Mouse (Mus musculus): ENCODE measurements at regions not wholly inside any gene's neighbourhood (a gene's known extent, or its start where the extent isn't known, plus 50 kb on each side); places are given as distances from the start of the nearest gene placed in this dataset.

DNA sequence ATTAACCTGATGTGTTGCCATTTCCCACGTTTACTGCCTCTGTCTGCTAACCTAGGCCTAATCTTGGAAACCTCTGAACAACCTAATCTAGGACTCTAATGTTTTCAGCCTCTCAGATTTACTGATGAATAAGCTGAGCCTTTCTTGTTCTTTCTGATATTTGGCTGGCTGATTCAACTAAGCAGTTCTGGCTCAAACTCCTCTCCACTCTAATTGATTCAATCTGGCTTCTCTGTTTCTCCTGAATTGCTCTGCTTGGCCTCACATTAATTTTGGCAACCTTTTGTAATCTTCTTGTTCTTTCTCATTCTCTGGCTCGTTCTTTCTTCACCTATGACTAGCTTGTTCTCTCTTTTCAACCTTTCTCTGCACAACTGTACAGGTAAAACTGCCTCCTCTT lies 1561.2 kb upstream of the Zeb2 start:
- no peak for DNase-seq

GRCm38 (mm10) chr2:46669517-46670291 lies 1552.5 kb upstream of the Zeb2 start:
- DNase-seq = no peak

GRCm38 (mm10) chr2:46666990-46667337 lies 1549.8 kb upstream of the Zeb2 start:
- no peak for DNase-seq

DNA sequence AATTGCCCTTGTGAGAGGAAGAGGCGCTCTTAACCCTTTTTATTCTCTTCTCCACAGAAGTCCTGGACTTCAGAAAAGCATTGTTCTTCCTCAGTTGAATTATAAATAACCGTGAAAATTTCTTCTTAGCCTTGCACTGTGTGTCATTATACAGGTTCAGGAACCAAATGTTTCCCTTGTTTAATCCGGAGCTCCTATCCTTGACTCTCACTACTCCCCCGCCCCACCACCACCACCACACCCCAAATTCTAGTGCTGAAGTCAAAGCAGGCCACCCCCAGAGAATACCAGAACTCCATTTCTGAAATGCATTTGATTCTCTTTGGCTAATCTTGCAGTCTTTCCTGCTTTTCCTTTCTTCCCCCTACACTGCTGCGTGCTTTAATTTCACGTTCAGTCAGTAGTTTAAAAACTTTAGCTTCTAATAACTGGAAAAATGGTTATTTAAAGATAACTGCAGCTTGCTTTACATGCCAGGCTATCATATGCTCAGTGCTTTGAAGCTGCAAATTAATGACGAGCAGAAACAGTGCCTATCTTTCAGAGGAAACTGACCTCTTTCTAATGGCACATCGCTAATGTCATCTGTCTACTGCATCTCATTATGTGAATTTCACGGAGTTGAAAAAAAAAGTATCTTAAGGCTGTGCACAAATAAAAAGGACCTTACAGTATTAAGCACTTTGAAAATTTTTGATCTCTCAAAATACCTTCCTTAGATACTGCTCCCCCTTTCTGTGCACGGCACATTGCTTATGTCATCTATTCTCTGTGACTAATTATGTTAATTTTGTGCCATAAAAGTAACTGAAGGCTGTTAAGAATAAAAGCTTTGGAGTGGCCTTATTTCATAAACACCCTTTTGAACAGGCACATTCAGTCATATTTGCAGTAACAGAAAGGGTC lies 1549.1 kb upstream of the Zeb2 start:
- DNase-seq = no peak

- DNase-seq = no peak
Measured at GRCm38 (mm10) chr2:46661876-46662275, 1544.7 kb upstream of the Zeb2 start.

DNA sequence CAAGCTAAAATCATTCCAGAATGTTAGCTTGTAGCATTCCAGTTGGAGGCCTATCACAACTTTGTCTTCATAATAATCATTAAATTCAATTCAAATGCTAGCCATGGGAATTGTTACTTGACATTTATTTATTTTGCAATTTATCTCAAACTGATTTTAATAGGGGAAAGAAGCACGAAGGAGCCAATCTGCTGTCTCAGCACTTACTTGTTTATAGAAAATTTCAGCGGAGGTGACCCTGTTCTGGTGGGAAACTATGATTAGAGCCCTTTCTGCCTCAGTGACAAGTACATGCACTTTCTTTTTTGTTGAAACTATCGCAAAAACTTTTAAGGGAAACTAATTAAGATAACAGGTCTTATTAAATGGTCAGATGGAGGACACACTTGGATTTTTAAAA lies 1543.4 kb upstream of the Zeb2 start:
- no peak for DNase-seq

DNA sequence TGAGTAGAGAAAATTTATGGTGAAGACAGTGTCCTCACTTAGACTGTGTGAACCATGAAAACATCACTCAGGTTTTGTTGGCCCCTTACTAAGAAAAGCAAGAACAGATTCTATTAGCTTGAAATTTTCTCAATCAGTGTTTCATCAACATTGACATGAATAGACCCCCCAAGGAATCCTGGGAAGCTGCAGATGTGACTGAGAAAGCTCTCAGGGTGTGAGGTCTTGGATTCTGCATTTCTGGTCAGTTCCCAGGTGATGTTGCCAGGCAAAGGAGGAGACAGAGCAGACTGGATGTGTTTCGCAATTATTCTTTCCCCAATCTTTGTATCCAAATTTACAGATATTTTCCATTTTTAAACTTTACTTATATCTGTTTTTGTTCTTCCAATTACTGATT lies 1538.1 kb upstream of the Zeb2 start:
- peak; percentile 50 for DNase-seq

- no peak for DNase-seq
Measured at GRCm38 (mm10) chr2:46652616-46653015, 1535.4 kb upstream of the Zeb2 start.

GRCm38 (mm10) chr2:46646366-46646765 lies 1529.2 kb upstream of the Zeb2 start:
- DNase-seq = no peak

GRCm38 (mm10) chr2:46609217-46609616 lies 1492.0 kb upstream of the Zeb2 start:
- no peak for DNase-seq

DNA sequence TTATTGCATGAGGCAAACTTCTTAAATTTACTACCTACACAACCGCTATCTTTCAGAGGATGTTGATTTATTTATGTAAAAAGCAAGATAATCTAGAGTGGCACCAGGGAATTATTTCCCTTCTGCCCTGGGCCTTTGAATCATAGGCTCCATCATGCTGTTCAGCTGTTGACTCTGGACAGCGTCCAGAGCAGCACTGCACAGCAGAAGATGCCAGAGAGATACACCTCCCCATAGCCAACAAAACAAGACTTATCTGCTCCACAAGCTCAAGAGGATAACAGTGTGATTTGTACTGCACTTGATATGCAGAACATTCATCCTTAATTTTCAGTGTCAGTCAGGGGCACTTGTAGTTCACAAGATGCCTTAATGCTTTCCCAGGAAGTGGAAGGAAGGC lies 1464.6 kb upstream of the Zeb2 start:
- DNase-seq = no peak

DNA sequence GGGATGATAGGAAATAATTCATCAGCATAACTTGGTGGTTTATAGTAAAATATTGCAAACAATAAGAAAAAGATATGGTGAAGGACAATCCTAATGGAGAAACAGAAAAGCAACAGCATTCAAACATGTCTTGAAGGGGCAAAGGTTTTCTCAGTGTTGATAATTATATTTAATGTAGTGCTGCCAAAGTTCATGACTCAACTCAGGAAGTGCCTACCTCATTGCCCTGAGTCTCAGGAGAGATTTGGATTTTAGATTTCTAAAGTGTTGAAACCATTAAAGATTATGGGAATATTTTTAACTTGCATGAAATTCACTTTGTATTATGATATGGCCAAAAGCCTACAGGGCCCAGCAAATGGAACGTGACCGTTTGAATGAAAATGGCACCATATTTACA lies 1453.2 kb upstream of the Zeb2 start:
- DNase-seq = no peak

DNA sequence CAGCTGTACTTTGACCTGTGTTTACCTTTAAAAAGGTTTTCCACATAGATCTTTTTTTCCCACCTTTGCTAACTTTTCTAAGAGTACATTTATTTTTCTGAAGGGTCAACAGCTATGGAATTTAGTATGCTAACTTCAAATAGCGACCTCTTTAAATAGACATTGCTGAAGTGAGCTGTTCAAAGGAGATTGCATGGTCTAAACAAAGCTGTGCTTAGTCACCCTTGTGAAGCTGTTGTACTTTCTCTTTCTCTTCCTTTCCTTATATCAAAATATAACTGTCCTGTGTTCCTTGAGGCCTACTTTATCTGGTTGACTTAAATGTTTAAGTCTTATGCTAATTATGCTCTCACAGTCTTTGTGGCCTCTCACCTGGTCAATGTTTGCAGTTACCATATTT lies 1416.2 kb upstream of the Zeb2 start:
- DNase-seq = no peak

DNA sequence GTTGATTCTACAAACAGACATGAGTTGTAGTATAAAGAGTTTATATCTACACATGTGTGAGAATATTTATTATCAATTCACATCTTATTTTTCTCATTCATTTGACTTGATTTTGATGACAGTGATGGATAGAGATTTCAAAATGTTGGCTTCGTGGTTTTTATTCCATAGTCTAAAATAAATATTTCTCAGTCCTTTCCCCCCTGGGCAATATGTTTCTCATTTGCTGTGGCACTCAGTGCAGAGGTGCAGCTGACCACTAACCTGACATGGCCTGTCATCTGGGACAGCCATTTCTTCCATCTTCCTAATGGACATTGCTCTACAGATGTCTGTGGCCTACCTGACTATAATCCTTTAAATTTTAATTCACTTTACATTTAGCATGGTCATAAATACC lies 1413.5 kb upstream of the Zeb2 start:
- no peak for DNase-seq

- DNase-seq = no peak
Measured at GRCm38 (mm10) chr2:46525223-46525622, 1408.0 kb upstream of the Zeb2 start.

GRCm38 (mm10) chr2:46524625-46525024 lies 1407.4 kb upstream of the Zeb2 start:
- no peak for DNase-seq

DNA sequence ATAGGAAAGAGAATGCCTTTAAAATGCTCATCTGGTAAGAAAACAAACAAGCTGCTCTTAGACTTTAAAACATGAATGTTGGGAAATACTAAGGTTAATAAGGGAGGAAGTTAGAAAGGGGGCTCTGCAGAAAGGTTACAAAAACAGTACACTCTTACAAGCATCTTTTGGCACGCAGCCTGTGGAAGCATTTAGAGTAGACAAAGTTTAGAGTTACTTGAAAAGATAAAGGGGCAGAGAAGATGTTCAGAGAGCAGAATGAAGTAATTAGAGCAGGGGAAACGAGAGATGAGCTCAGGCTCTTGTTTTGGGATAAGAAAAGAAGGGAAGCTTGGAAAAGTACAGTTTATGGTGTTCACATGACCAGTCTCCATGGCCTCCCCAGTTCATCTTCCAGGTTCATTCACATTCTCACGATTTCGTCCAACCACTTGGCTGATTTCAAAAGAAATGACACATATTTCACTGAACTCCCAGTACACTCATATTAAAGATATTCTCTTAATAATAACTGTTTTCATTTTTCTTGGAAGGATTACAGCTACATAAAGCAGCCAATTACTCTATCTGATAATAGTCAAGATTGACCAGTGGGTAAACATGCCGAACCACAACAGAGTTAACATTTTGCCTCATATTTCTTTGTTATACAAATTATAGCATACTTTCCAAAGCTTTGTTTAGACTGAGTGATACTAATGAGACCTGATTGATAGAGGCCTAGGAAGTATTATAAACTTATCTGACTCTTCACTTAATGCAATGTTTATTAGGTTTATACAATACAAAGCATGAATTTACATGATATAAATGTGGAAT lies 1404.2 kb upstream of the Zeb2 start:
- peak; percentile 7 for DNase-seq

- DNase-seq = no peak
Measured at GRCm38 (mm10) chr2:46512237-46513028, 1395.2 kb upstream of the Zeb2 start.

DNA sequence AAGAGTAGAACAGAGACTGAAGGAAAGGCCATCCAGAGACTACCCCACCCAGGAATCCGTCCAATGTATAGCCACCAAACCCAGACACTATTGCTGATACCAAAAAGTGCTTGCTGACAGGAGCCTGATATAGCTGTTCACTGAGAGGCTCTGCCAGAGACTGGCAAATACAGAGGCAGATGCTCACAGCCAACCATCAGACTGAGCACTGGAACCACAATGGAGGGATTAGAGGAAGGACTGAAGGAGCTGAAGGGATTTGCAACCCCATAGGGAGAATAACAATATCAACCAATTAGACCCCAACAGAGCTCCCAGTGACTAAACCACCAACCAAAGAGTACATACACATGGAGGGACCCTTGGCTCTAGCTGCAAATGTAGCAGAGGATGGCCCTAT lies 1389.8 kb upstream of the Zeb2 start:
- no peak for DNase-seq

- DNase-seq = no peak
Measured at GRCm38 (mm10) chr2:46503074-46503473, 1385.9 kb upstream of the Zeb2 start.

DNA sequence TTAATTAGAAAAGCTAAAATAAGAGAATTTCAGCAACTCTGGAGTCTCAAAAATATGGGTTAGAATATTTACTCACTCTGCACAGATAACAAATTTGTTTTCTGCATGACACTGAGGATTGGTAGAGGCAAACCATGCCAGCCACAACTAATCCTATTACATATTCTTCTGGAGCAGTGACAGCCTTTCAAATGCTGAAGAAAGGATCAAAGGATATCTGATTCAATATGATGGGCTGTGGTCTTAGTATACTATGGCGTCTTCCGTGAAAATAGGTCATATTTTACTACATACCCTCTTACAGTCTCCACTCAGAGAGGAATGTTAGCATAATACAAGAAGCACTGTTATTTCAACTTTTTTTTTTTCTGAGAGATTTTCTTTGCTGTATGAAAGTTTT lies 1375.1 kb upstream of the Zeb2 start:
- no peak for DNase-seq

- no peak for DNase-seq
Measured at GRCm38 (mm10) chr2:46491081-46491480, 1373.9 kb upstream of the Zeb2 start.
